ENCODE assay signal across 16 mouse cellular contexts in genomic region chr5:120190001-120190582, GRCm38 (mm10).
DNase-seq lines count a peak whose midpoint lies in the region; ATAC-seq and TF ChIP-seq lines count a peak whose summit lies in the region.
"Had no signal": no experiment of that assay in that cellular context is flagged by ENCODE, and none has a peak within 500 bp of the region (broad histone marks: within the 10 kb centered on the region; RNA-seq: fewer than 3 reads in every experiment).

No protein-coding gene starts in this region.

- no peak overlapping the region for H3K4me3 ChIP-seq in neural tube, embryonic 12.5 days
- no peak overlapping the region for H3K4me3 ChIP-seq in neural tube, embryonic 15.5 days (replicated peaks)
- no peak overlapping the region for H3K4me3 ChIP-seq in forebrain, postnatal 0 days (ENCODE audit: low read depth, low read length)
- H3K4me3 ChIP-seq: heart, embryonic 12.5 days; liver, embryonic 15.5 days; megakaryocyte, embryonic 14.5 days had no signal

- H3K36me3 ChIP-seq in neural tube, embryonic 12.5 days = no peaks in the 10 kb centered on the region
- H3K36me3 ChIP-seq in neural tube, embryonic 15.5 days = no peaks in the 10 kb centered on the region
- H3K36me3 ChIP-seq in forebrain, postnatal 0 days (ENCODE audit: insufficient read depth) = no peaks in the 10 kb centered on the region

- peak; percentile 73 for DNase-seq in cerebellum, adult 9-10 months
- DNase-seq in cerebellum, adult 8-10 months = no peak
- no peak for DNase-seq in forebrain, postnatal 0 days
- no peak for DNase-seq in adrenal gland, postnatal 36 days
- no peak for DNase-seq in frontal cortex, postnatal 25 days (ENCODE audit: low spot score in 2 of 2)
- DNase-seq in thymus, postnatal 0 days (ENCODE audit: low spot score) = no peak
- DNase-seq: heart, postnatal 36 days; kidney, adult 18-20 months; lung, postnatal 10 days; right cerebral cortex, postnatal 25 days; thymus, postnatal 4 days had no signal

- WGBS in neural tube, embryonic 12.5 days = 85% methylated on average over 14 of the region's 14 CpGs
- WGBS in neural tube, embryonic 15.5 days = 71% methylated on average over 14 of the region's 14 CpGs
- 44% methylated on average over 14 of the region's 14 CpGs for WGBS in forebrain, postnatal 0 days

- no peaks in the 10 kb centered on the region for H3K9me3 ChIP-seq in neural tube, embryonic 12.5 days
- H3K9me3 ChIP-seq in neural tube, embryonic 15.5 days (replicated peaks) = no peaks in the 10 kb centered on the region
- no peaks in the 10 kb centered on the region for H3K9me3 ChIP-seq in forebrain, postnatal 0 days (ENCODE audit: low read length)
- H3K9me3 ChIP-seq: heart, embryonic 12.5 days; liver, embryonic 15.5 days; megakaryocyte, embryonic 14.5 days had no signal

- H3K9ac ChIP-seq in neural tube, embryonic 12.5 days = 0 out of 2 replicates have a peak overlapping the region, but pooled peaks have one; percentile 26
- H3K9ac ChIP-seq in neural tube, embryonic 15.5 days (replicated peaks) = no peak overlapping the region
- no peak overlapping the region for H3K9ac ChIP-seq in forebrain, postnatal 0 days
- H3K9ac ChIP-seq: heart, embryonic 12.5 days; liver, embryonic 15.5 days had no signal

- no peak for ATAC-seq in neural tube, embryonic 12.5 days (ENCODE audit: low FRiP score, low read depth)
- ATAC-seq in neural tube, embryonic 15.5 days (ENCODE audit: low FRiP score) = no peak
- peak; percentile 28; the same call in 1 of the 2 replicates for ATAC-seq in forebrain, postnatal 0 days

- H3K4me1 ChIP-seq in neural tube, embryonic 12.5 days = peaks cover 24% of the 10 kb centered on the region
- peaks cover 53% of the 10 kb centered on the region for H3K4me1 ChIP-seq in neural tube, embryonic 15.5 days
- peaks cover 11% of the 10 kb centered on the region for H3K4me1 ChIP-seq in forebrain, postnatal 0 days (ENCODE audit: insufficient read depth)
- H3K4me1 ChIP-seq: liver, embryonic 15.5 days had no signal

- no peak overlapping the region for H3K27ac ChIP-seq in neural tube, embryonic 12.5 days
- no peak overlapping the region for H3K27ac ChIP-seq in neural tube, embryonic 15.5 days (replicated peaks)
- H3K27ac ChIP-seq in forebrain, postnatal 0 days (ENCODE audit: low read depth, low read length) = 0 out of 2 replicates have a peak overlapping the region, but pooled peaks have one; percentile 21
- H3K27ac ChIP-seq: liver, embryonic 15.5 days had no signal

- no peak overlapping the region for H3K4me2 ChIP-seq in neural tube, embryonic 12.5 days (replicated peaks)
- no peak overlapping the region for H3K4me2 ChIP-seq in neural tube, embryonic 15.5 days
- H3K4me2 ChIP-seq in forebrain, postnatal 0 days (ENCODE audit: low read depth) = no peak overlapping the region
- H3K4me2 ChIP-seq: heart, embryonic 12.5 days; liver, embryonic 15.5 days had no signal

- no peaks in the 10 kb centered on the region for H3K27me3 ChIP-seq in neural tube, embryonic 12.5 days (replicated peaks)
- H3K27me3 ChIP-seq in neural tube, embryonic 15.5 days (replicated peaks) = no peaks in the 10 kb centered on the region
- H3K27me3 ChIP-seq in forebrain, postnatal 0 days (ENCODE audit: insufficient read depth, low read length) = no peaks in the 10 kb centered on the region
- H3K27me3 ChIP-seq: heart, embryonic 12.5 days; liver, embryonic 15.5 days; megakaryocyte, embryonic 14.5 days had no signal

- TF ChIP-seq CTCF in forebrain, postnatal 0 days (IDR thresholded peaks at IDR 0.05; ENCODE audit: low read depth) = no peak
